Mouse (Mus musculus): ENCODE measurements around the gene Ppp4r4. TPM values are rescaled to one million over a fixed set of nuclear protein-coding genes. Genes with fewer than 3 reads are reported as not detected.
"Not testable (repeated sequence)": the region's sequence is repeated elsewhere in the genome, so short reads cannot be mapped to it uniquely, and the experiment has no call there.

The Ppp4r4 gene
- polyA plus RNA-seq, 1 experiment from 2014 or later: 1.6 TPM

GRCm38 (mm10) chr12:103656848-103657626 lies 125.0 kb downstream of the Ppp4r4 start, which contains the start of gene Serpina6:
Serpina6 (minus strand) TSS chr12:103657212.
- 75% methylated on average over 9 of the region's 9 CpGs for WGBS
- no peaks in the 10 kb centered on the region for H3K36me3 ChIP-seq
- no peak for DNase-seq (ENCODE audit: low spot score)
- no peaks in the 10 kb centered on the region for H3K27me3 ChIP-seq (ENCODE audit: insufficient read depth, poor library complexity, severe bottlenecking)
- H3K27ac ChIP-seq: no peak within 1 kb of the TSS
- no peak within 1 kb of the TSS for H3K4me3 ChIP-seq
- H3K4me1 ChIP-seq: no peaks in the 10 kb centered on the region
- no peaks in the 10 kb centered on the region for H3K9me3 ChIP-seq

GRCm38 (mm10) chr12:103657991-103658390 lies 125.9 kb downstream of the Ppp4r4 start:
- H3K9me3 ChIP-seq: no peaks in the 10 kb centered on the region
- no peak overlapping the region for H3K27ac ChIP-seq
- WGBS: 72% methylated on average over 10 of the region's 10 CpGs
- H3K4me1 ChIP-seq: no peaks in the 10 kb centered on the region
- no peaks in the 10 kb centered on the region for H3K36me3 ChIP-seq
- no peak overlapping the region for H3K4me3 ChIP-seq
- no peaks in the 10 kb centered on the region for H3K27me3 ChIP-seq (ENCODE audit: insufficient read depth, poor library complexity, severe bottlenecking)
- peak; percentile 73 for DNase-seq (ENCODE audit: low spot score)

GRCm38 (mm10) chr12:103659171-103659570 lies 127.1 kb downstream of the Ppp4r4 start:
- no peaks in the 10 kb centered on the region for H3K36me3 ChIP-seq
- WGBS: 72% methylated on average over 2 of the region's 2 CpGs
- no peak overlapping the region for H3K4me3 ChIP-seq
- H3K9me3 ChIP-seq: no peaks in the 10 kb centered on the region
- peaks cover 3% of the 10 kb centered on the region; the same call in 1 of the 2 replicates for H3K4me1 ChIP-seq
- H3K27me3 ChIP-seq (ENCODE audit: insufficient read depth, poor library complexity, severe bottlenecking): no peaks in the 10 kb centered on the region
- peak; percentile 28 for DNase-seq (ENCODE audit: low spot score)
- no peak overlapping the region for H3K27ac ChIP-seq

- no peak overlapping the region for H3K4me3 ChIP-seq
- peaks cover 3% of the 10 kb centered on the region; the same call in 1 of the 2 replicates for H3K4me1 ChIP-seq
- no peaks in the 10 kb centered on the region for H3K27me3 ChIP-seq (ENCODE audit: insufficient read depth, poor library complexity, severe bottlenecking)
- WGBS: 79% methylated on average over 5 of the region's 5 CpGs
- H3K9me3 ChIP-seq: no peaks in the 10 kb centered on the region
- H3K27ac ChIP-seq: no peak overlapping the region
- no peaks in the 10 kb centered on the region for H3K36me3 ChIP-seq
- no peak for DNase-seq (ENCODE audit: low spot score)
Observed at GRCm38 (mm10) chr12:103660076-103660475, 128.0 kb downstream of the Ppp4r4 start.

GRCm38 (mm10) chr12:103662053-103662452 lies 130.0 kb downstream of the Ppp4r4 start:
- H3K4me3 ChIP-seq; DNase-seq (ENCODE audit: low spot score); H3K27ac ChIP-seq; H3K27me3 ChIP-seq (ENCODE audit: insufficient read depth, poor library complexity, severe bottlenecking); H3K9me3 ChIP-seq; H3K36me3 ChIP-seq; H3K4me1 ChIP-seq: not testable (repeated sequence)

Other genes starting within 250 kb of the Ppp4r4 start
- not detected in 2 replicates for gene Fam181a, start 221.3 kb upstream of the Ppp4r4 start, polyA plus RNA-seq (2016; fragmentation: Nextera tagmentation; extraction: Ambion mirVana)
- 152 and 312 TPM in 2 replicates for gene Asb2, start 176.3 kb upstream of the Ppp4r4 start, polyA plus RNA-seq (2016; fragmentation: Nextera tagmentation; extraction: Ambion mirVana)
- 22.5 and 26.0 TPM in 2 replicates for gene Otub2, start 143.6 kb upstream of the Ppp4r4 start, polyA plus RNA-seq (2016; fragmentation: Nextera tagmentation; extraction: Ambion mirVana)
- 0.53 and 0.62 TPM in 2 replicates for gene 9330161L09Rik, start 124.5 kb upstream of the Ppp4r4 start, polyA plus RNA-seq (2016; fragmentation: Nextera tagmentation; extraction: Ambion mirVana)
- 68.4 and 77.5 TPM in 2 replicates for gene Ddx24, start 106.5 kb upstream of the Ppp4r4 start, polyA plus RNA-seq (2016; fragmentation: Nextera tagmentation; extraction: Ambion mirVana)
- gene Ifi27, start 98.1 kb upstream of the Ppp4r4 start, polyA plus RNA-seq (2016; fragmentation: Nextera tagmentation; extraction: Ambion mirVana): 2.4 and 6.6 TPM in 2 replicates
- 0.71 and 0.98 TPM in 2 replicates for gene Ifi27l2a, start 88.6 kb upstream of the Ppp4r4 start, polyA plus RNA-seq (2016; fragmentation: Nextera tagmentation; extraction: Ambion mirVana)
- 0.17 and 0.20 TPM in 2 replicates for gene Ifi27l2b, start 75.1 kb upstream of the Ppp4r4 start, polyA plus RNA-seq (2016; fragmentation: Nextera tagmentation; extraction: Ambion mirVana)
- 0.16 and 3.4 TPM in 2 replicates for gene Serpina10, start 99.2 kb downstream of the Ppp4r4 start, polyA plus RNA-seq (2016; fragmentation: Nextera tagmentation; extraction: Ambion mirVana)
- 2.7 and 78.7 TPM in 2 replicates for gene Serpina6, start 124.9 kb downstream of the Ppp4r4 start, polyA plus RNA-seq (2016; fragmentation: Nextera tagmentation; extraction: Ambion mirVana)
- not detected in 2 replicates for gene Serpina16, start 143.9 kb downstream of the Ppp4r4 start, polyA plus RNA-seq (2016; fragmentation: Nextera tagmentation; extraction: Ambion mirVana)
- gene Serpina1f, start 163.2 kb downstream of the Ppp4r4 start, polyA plus RNA-seq (2016; fragmentation: Nextera tagmentation; extraction: Ambion mirVana): 0.10 TPM in 1 of 2 replicates, not detected in the other
- gene Serpina1d, start 241.3 kb downstream of the Ppp4r4 start, polyA plus RNA-seq (2016; fragmentation: Nextera tagmentation; extraction: Ambion mirVana): 0.14 and 9.4 TPM in 2 replicates